Mouse (Mus musculus) T-helper 1 cell (primary cell): ENCODE data around the gene Gm10639.
"Not testable (repeated sequence)": the region's sequence is repeated elsewhere in the genome, so short reads cannot be mapped to it uniquely, and the experiment has no call there.

Experiments
- in situ Hi-C: fragments of 300-600 bp; cut with MboI, MseI; formaldehyde crosslinking; loops from one replicate; pipeline ENCODE4 v1.15.1; 2025; ENCODE audit warnings: high pct_unique_total_duplicates

The Gm10639 gene

DNA sequence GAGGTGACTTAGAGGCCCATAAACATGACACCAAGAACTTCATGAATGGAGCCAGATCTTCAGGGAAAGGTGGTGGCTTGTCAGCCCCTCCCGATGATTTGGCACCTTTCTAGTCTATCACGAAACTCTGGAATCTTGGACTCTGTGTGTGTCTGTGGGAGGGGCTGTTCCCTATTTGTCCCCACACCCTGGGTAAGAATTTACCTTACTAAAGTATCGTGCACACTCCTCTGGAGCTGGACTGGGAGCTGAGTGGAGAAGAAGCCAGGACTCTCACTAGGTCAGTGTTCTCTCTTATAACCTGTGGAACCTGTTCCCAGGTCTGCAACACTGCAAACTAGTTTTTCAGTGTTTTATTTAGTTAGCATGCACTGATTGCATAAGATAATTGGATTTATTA, at the start of gene Gm10639:
Gm10639 (plus strand) TSS at position 201 of the 400 bp plus-strand sequence.
- in situ Hi-C loops: loop anchor here (5.0 kb wide), 1 partner anchor 58 kb away; no protein-coding TSS in a partner anchor

DNA sequence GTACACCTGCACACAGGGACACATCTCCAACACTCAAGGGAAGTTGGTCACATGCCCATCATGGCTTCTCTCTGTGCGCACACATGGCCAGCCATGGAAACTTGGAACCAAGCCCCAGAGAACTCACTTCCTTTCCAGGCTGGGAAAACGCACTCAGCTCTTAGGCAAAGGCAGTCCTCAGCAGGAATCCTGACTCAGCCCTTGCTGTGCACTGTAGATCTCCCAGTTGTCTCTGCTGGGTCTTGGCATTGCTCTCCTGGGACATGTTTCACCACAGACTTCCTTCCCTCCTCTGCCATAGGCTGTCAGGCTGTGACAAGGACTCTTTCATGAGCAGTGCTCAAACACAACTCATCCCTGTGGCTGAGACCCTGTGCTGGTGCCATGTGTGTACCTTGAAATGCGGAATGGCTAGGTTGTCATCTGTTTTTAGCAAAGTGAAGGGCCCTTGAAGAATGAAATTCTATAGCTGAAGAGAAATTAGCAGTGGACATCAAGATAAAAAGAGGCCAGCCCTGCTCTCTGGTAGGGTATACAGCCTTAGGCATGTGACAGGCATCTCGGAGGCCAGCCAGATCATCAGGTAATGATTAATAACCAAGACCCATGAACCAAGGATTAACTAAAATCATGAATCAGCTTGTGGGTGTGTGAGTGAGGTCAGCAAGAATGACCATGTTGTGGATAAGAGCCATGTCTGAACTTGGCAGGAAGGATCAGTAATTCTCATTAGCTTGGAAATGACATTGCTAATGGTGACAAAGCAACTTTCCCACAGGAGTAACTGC, 33.8 kb upstream of the Gm10639 start:
- in situ Hi-C loops: not testable (repeated sequence)

DNA sequence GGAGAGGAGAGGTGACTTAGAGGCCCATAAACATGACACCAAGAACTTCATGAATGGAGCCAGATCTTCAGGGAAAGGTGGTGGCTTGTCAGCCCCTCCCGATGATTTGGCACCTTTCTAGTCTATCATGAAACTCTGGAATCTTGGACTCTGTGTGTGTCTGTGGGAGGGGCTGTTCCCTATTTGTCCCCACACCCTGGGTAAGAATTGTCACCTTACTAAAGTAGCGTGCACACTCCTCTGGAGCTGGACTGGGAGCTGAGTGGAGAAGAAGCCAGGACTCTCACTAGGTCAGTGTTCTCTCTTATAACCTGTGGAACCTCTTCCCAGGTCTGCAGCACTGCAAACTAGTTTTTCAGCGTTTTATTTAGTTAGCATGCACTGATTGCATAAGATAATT, 32.8 kb upstream of the Gm10639 start, which contains the start of gene Gm3776:
Gm3776 (plus strand) TSS at position 216 of the 400 bp plus-strand sequence.
- in situ Hi-C loops: not testable (repeated sequence)

GRCm38 (mm10) chr9:78259688-78260087, 30.0 kb upstream of the Gm10639 start:
- in situ Hi-C loops: loop anchor here (5.0 kb wide), 1 partner anchor 32 kb away; no protein-coding TSS in a partner anchor

GRCm38 (mm10) chr9:78270945-78271344, 18.8 kb upstream of the Gm10639 start:
- in situ Hi-C loops: loop anchor here (5.0 kb wide), 1 partner anchor 96 kb away; the partner anchor contains the start of gene Dppa5a

GRCm38 (mm10) chr9:78282002-78282711, 7.6 kb upstream of the Gm10639 start:
- in situ Hi-C loops: not testable (repeated sequence)

DNA sequence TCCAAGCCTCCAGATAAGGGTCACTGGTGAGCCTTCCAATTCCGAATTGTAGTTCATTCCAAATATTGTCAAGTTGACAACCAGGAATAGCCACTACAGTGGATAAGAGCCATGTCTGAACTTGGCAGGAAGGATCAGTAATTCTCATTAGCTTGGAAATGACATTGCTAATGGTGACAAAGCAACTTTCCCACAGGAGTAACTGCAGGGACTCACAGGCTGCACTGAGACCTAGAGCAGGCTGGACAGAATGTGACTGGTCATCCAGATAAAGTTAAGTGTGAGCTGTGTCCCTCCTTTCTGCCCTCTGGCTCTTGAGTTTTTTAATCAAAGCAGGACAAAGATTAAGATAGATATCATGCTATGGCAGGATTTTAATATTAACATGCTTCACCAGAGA, 660 bp upstream of the Gm10639 start:
- in situ Hi-C loops: not testable (repeated sequence)

DNA sequence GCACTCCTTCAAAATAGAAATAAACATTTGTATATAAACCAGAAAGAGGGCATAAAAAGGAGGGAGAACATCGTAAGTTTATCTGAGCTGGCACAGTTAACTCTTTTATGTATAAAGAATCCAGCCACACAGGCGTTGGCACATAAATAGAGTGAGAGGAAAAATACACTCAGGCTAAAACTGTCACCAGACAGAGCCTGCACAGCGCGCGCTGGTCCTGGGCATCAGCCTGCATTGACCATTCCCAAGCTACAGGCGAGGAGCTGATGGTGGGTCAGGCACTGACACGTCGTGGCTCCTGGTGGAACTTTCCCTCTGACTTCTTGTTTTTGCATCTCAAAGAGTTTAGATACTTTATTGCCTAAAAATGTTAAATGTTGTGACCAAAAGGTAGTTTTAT, 2.7 kb downstream of the Gm10639 start:
- in situ Hi-C loops: loop anchor here (5.0 kb wide), 1 partner anchor 55 kb away; no protein-coding TSS in a partner anchor

DNA sequence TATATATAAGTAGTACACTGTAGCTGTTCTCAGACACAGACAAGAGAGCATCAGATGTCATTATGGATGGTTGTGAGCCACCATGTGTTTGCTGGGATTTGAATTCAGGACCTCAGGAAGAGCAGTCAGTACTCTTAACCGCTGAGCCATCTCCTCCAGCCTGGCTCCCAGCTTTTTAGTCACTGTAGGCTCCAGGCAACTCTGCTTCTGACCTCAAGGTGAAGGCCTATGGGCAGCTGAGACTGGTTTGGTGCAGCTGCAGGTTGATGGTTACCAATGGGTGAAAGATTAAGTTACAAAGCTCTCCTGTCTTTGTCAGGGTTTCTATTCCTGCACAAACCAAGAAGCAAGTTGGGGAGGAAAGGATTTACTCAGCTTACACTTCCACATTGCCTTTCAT, 4.0 kb downstream of the Gm10639 start:
- in situ Hi-C loops: loop anchor here (5.0 kb wide), 1 partner anchor 54 kb away; no protein-coding TSS in a partner anchor

DNA sequence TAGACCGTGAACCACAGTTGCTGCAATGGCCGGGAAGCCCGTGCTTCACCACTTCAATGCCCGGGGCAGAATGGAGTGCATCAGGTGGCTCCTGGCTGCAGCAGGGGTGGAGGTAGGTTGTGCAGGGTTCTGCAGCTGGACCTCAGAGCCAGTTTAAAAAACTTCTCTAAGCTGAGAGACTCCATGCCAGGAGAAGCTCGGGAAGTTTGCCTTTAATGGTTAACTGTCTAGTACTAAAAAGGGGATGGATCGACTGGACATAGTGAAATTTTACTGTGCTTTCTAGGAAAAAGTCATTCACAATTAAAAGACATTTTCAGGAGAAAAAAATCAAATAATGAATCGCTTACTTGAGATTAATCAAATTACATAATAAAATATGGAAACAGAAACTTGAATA, 5.1 kb downstream of the Gm10639 start:
- in situ Hi-C loops: loop anchor here (5.0 kb wide), 1 partner anchor 53 kb away; no protein-coding TSS in a partner anchor

- in situ Hi-C loops: not testable (repeated sequence)
These were observed 6.4 kb downstream of the Gm10639 start for GRCm38 (mm10) chr9:78296089-78296488.

- in situ Hi-C loops: no loop called here
These were observed 8.5 kb downstream of the Gm10639 start for GRCm38 (mm10) chr9:78298232-78298631.

DNA sequence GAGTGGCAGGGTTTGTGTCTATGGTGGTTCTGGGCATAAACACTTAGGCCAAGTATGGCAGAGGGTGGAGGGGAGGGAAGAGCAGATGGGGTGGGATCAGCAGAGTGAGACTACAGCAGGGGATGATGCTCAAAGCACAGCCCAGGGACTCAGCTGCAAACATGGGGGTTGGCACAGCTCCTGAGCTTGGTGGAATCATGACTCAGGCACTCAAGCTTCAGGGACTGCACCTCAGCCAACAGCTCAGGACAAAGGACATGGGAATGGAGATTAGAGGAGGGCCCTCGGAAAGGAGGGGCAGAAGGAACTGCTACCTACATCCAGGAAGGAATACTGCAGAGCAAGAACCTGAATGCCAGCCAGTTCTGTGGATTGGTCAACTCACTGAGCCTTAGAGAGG, 9.4 kb downstream of the Gm10639 start:
- in situ Hi-C loops: not testable (repeated sequence)

GRCm38 (mm10) chr9:78308122-78308521, 18.4 kb downstream of the Gm10639 start:
- in situ Hi-C loops: not testable (repeated sequence)

- in situ Hi-C loops: no loop called here
These were observed 25.0 kb downstream of the Gm10639 start, which contains the start of gene Omt2a for GRCm38 (mm10) chr9:78314696-78315095. Gene Omt2a, minus strand, starts transcription at chr9:78314796.

DNA sequence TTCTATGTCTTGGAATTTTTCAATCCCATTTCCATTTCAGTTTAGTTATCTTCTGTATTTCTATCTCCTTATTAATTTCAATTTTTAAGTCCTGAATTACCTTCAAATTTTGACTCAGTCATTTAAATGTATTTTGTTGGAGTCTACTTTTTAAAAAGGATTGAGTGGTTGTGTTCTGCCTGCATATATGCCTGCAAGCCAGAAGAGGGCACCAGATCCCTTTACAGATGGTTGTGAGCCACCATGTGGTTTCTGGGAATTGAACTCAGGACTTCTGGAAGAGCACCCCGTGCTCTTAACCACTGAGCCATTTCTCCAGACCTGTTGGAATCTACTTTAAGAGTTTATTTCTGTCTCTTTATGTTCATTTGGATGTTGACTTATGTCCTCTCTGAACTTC, 29.8 kb downstream of the Gm10639 start:
- in situ Hi-C loops: no loop called here

DNA sequence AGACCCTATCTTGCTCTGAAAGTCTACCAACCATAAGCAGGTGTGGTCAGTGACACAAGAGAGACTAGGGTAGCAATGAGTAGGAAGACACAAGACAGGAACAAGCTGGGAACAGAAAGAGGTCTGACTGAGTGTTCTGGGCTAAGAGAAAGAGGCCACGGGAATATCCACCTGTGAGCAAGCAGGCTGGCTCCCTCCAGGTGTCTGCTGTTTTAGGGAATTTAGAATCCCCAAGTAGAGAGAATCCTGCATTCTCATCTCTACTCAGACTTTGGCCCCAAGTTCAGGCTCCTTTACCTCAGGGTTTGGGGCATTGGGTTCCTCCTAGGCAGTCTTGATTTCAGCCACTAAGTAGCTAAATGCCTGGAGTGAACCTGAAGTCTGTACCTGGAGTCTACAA, 37.6 kb downstream of the Gm10639 start, which contains the start of gene Omt2b:
Omt2b (plus strand) TSS at position 301 of the 400 bp plus-strand sequence.
- in situ Hi-C loops: not testable (repeated sequence)

GRCm38 (mm10) chr9:78337050-78337449, 47.3 kb downstream of the Gm10639 start:
- in situ Hi-C loops: not testable (repeated sequence)

GRCm38 (mm10) chr9:78340324-78340723, 50.6 kb downstream of the Gm10639 start:
- in situ Hi-C loops: not testable (repeated sequence)

DNA sequence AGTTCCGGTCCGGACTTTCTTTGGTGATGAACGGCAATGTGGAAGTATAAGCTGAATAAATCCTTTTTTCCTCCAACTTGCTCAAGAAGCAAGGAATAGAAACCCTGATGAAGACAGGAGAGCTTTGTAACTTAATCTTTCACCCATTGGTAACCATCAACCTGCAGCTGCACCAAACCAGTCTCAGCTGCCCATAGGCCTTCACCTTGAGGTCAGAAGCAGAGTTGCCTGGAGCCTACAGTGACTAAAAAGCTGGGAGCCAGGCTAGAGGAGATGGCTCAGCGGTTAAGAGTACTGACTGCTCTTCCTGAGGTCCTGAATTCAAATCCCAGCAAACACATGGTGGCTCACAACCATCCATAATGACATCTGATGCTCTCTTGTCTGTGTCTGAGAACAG, 52.8 kb downstream of the Gm10639 start:
- in situ Hi-C loops: not testable (repeated sequence)

DNA sequence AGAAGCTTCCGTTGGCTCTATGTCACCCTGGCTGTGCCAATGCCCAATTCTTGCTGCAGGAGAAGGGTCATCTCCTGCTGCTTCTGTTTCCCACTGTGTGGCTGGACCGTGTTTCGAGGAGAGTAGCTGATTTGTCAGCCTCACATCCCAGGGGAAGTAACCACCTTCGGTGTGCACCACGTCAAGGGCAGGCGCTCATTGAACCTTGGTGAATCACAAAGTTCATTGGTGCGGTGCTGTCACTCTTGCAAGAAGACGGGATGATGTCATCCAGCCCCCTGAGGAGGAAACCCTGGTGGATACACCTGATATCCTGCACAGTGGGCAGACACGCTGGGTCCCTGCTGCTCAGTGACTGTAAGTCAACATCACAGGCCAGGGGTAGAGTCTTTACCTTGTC, 53.3 kb downstream of the Gm10639 start:
- in situ Hi-C loops: not testable (repeated sequence)

- in situ Hi-C loops: loop anchor here (5.0 kb wide), 1 partner anchor 53 kb away; no protein-coding TSS in a partner anchor
These were observed 55.5 kb downstream of the Gm10639 start for GRCm38 (mm10) chr9:78345235-78345634.
